Mouse (Mus musculus): ENCODE measurements around the gene Calcr. TPM values are rescaled to one million over a fixed set of nuclear protein-coding genes. Genes with fewer than 3 reads are reported as not detected.
"Not testable (repeated sequence)": the region's sequence is repeated elsewhere in the genome, so short reads cannot be mapped to it uniquely, and the experiment has no call there.

Calcr gene
- polyA plus RNA-seq, 1 experiment: 8.2 TPM

DNA sequence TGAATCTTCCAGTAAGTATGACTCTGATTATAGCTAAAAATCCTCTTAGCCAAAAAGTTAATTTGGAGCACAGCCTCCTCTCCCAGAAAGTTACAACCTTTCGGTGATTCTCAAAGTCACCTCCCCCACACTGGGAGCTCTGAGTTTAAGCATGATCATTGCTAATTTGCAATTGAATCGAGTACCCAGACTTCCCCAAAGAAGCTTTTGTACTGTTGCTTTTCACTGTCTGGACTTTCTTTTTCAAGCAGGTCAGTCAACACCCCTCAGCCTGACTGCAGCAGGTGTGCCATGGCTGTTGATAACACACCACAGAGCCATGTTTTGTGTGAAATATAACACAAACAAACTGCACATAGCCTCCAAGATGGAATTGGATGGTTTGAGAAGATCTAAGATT lies 86.7 kb downstream of the Calcr start:
- TF ChIP-seq CTCF (IDR thresholded peaks at IDR 0.05; ENCODE audit: borderline replicate concordance, extremely low read depth, insufficient read depth, insufficient read length): no peak
- TF ChIP-seq POLR2A (IDR thresholded peaks at IDR 0.05; ENCODE audit: borderline replicate concordance, extremely low read depth, insufficient read depth, insufficient read length, poor library complexity, severe bottlenecking): no peak
- peak; percentile 15 for DNase-seq (ENCODE audit: low read depth)

GRCm38 (mm10) chr6:3671941-3672340 lies 92.6 kb downstream of the Calcr start:
- DNase-seq (ENCODE audit: low read depth): not testable (repeated sequence)

DNA sequence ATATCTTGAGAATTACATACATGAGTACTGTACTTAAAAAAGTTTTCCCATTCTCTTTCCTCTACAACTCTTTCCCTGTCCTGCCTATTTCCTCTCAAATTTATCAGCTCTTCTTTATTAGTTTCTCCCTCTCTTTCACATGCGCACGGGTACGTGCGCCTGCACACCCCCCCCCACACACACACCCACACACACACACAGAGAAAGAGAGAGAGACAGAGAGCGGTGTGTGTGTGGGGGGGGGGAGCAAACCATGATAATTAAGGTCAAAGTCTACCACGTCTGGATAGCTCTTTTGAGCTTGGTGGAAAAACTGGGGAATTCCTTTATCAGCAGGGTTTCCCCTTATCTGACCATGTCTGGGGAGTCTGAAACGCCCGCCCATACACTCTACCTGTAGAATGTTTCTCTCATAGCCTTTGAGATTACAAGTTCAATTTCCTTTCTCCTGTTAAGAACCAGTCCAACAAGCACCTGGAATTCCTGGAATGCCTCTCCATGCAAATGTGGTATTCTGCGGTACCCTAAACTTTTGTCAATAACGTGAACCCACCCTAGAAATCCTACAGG lies 100.3 kb downstream of the Calcr start:
- no peak for DNase-seq (ENCODE audit: low read depth)
- TF ChIP-seq POLR2A (IDR thresholded peaks at IDR 0.05; ENCODE audit: borderline replicate concordance, extremely low read depth, insufficient read depth, insufficient read length, poor library complexity, severe bottlenecking) (no peak), CTCF (IDR thresholded peaks at IDR 0.05; ENCODE audit: borderline replicate concordance, extremely low read depth, insufficient read depth, insufficient read length) (no peak)

DNA sequence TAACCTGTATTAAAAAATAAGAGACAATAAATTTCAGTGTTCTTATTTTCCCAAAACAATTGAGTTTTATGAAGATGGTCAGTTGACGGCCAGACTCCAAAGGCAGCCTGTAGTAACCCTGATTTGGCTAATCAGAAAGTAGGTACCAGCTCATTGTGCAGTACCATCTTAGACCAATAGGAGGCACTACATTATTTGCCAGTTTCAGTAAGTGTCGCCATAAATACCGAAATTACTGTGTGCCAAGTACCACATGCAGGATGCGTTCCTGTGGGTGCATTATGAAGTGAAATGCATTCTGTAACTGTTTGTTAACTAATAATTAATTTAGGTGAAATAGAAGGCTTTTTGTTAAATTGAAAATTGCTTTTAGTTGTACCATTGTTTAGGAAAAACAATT lies 106.1 kb downstream of the Calcr start:
- TF ChIP-seq POLR2A (IDR thresholded peaks at IDR 0.05; ENCODE audit: borderline replicate concordance, extremely low read depth, insufficient read depth, insufficient read length, poor library complexity, severe bottlenecking) (no peak), CTCF (IDR thresholded peaks at IDR 0.05; ENCODE audit: borderline replicate concordance, extremely low read depth, insufficient read depth, insufficient read length) (peak; percentile 10; the same call in 1 of the 2 replicates)
- DNase-seq (ENCODE audit: low read depth): no peak

Other genes starting within 250 kb of the Calcr start
- 0.29 and 0.44 TPM in 2 replicates for gene Tfpi2, start 224.2 kb upstream of the Calcr start, polyA plus RNA-seq (2012; rRNA removed)
- gene Gngt1, start 229.1 kb upstream of the Calcr start, polyA plus RNA-seq (2012; rRNA removed): not detected in 2 replicates
- 8.0 and 11.0 TPM in 2 replicates for gene Gng11, start 239.2 kb upstream of the Calcr start, polyA plus RNA-seq (2012; rRNA removed)